Mouse (Mus musculus) stomach, embryonic 16.5 days (tissue): ENCODE data around the gene Olfr215. TPM values are rescaled to one million over a fixed set of nuclear protein-coding genes. Genes with fewer than 3 reads are reported as not detected.
"Not testable (repeated sequence)": the region's sequence is repeated elsewhere in the genome, so short reads cannot be mapped to it uniquely, and the experiment has no call there.

Experiments used
- ATAC-seq: fragments of 200-750 bp; cut with Nextera tagmentation; 2 replicates; pipeline ENCODE4 v1.8.0; 2017; ENCODE audit warnings: moderate number of reproducible peaks, moderate TSS enrichment; ENCODE audit not compliant: insufficient read depth, low FRiP score
- H3K27ac ChIP-seq: fragments of 300-500 bp; sonication (generic); 2 replicates; pipeline ENCODE4 v1.5.1; 2014; ENCODE audit warnings: low read length
- H3K27me3 ChIP-seq: fragments of 300-500 bp; sonication (generic); 2 replicates; pipeline ENCODE4 v1.6.1; 2014; ENCODE audit warnings: low read length, control low read depth, mixed read lengths; ENCODE audit not compliant: control insufficient read depth, insufficient read depth
- H3K36me3 ChIP-seq: fragments of 300-500 bp; sonication (generic); 2 replicates; pipeline ENCODE4 v1.6.1; 2014; ENCODE audit warnings: low read length; ENCODE audit not compliant: control insufficient read depth, insufficient read depth
- H3K4me1 ChIP-seq: fragments of 300-500 bp; sonication (generic); 2 replicates; pipeline ENCODE4 v1.6.1; 2014; ENCODE audit warnings: low read length, control low read depth, mixed read lengths; ENCODE audit not compliant: control insufficient read depth, insufficient read depth
- H3K4me2 ChIP-seq: fragments of 300-500 bp; sonication (generic); 2 replicates; pipeline ENCODE4 v1.6.1; 2014; ENCODE audit warnings: low read depth, low read length, mixed read lengths
- H3K4me3 ChIP-seq: fragments of 300-500 bp; sonication (generic); replicated peaks from 2 replicates; pipeline ENCODE4 v1.5.1; 2014; ENCODE audit warnings: mild to moderate bottlenecking, low read length
- H3K9ac ChIP-seq: fragments of 300-500 bp; sonication (generic); 2 replicates; pipeline ENCODE4 v1.6.1; 2014; ENCODE audit warnings: low read length
- H3K9me3 ChIP-seq: fragments of 300-500 bp; sonication (generic); replicated peaks from 2 replicates; pipeline ENCODE4 v1.6.1; 2016; ENCODE audit warnings: low read length, control low read depth; ENCODE audit not compliant: control insufficient read depth
- WGBS: fragments of 180-500 bp; shearing (Covaris S2); extraction: QIAGEN DNeasy Blood & Tissue Kit; methylation state at CpG from one replicate; pipeline ENCODE4 v1.1.7; 2014; 5-methylcytosine and 5-hydroxymethylcytosine counted together
- polyA plus RNA-seq: library from polyadenylated mRNA; unstranded; fragments of >200 nt; fragmentation: Nextera tagmentation; extraction: Ambion mirVana; gene quantifications from 2 replicates; pipeline ENCODE4 v1.2.1, GENCODE M21; 2015

The Olfr215 gene
- polyA plus RNA-seq = not detected in 2 replicates

- Histone ChIP-seq H3K9me3 (no peaks in the 10 kb centered on the region), H3K4me1 (no peaks in the 10 kb centered on the region), H3K27ac (no peak within 1 kb of the TSS), H3K36me3 (no peaks in the 10 kb centered on the region), H3K9ac (no peak within 1 kb of the TSS), H3K4me2 (no peak within 1 kb of the TSS), H3K4me3 (no peak within 1 kb of the TSS), H3K27me3 (no peaks in the 10 kb centered on the region)
- WGBS = 68% methylated on average over 4 of the region's 4 CpGs
- no peak for ATAC-seq
Measured at GRCm38 (mm10) chr6:116584095-116584494, at the start of gene Olfr215. Olfr215 (minus strand) TSS chr6:116584195.

- peaks cover 6% of the 10 kb centered on the region; the same call in 1 of the 2 replicates for H3K4me1 ChIP-seq
- H3K9me3 ChIP-seq = no peaks in the 10 kb centered on the region
- H3K27ac ChIP-seq = no peak overlapping the region
- no peaks in the 10 kb centered on the region for H3K36me3 ChIP-seq
- WGBS = 55% methylated on average over 1 of the region's 1 CpGs
- H3K27me3 ChIP-seq = no peaks in the 10 kb centered on the region
- H3K4me3 ChIP-seq = no peak overlapping the region
- H3K9ac ChIP-seq = no peak overlapping the region
- no peak overlapping the region for H3K4me2 ChIP-seq
- ATAC-seq = no peak
Measured at GRCm38 (mm10) chr6:116632129-116632528, 48.1 kb upstream of the Olfr215 start.

GRCm38 (mm10) chr6:116629766-116630165 is 45.8 kb upstream of the Olfr215 start:
- H3K4me3 ChIP-seq = no peak overlapping the region
- peaks cover 5% of the 10 kb centered on the region; the same call in 1 of the 2 replicates for H3K36me3 ChIP-seq
- peaks cover 6% of the 10 kb centered on the region; the same call in 1 of the 2 replicates for H3K4me1 ChIP-seq
- no peak overlapping the region for H3K27ac ChIP-seq
- H3K4me2 ChIP-seq = no peak overlapping the region
- WGBS = 83% methylated on average over 10 of the region's 10 CpGs
- no peaks in the 10 kb centered on the region for H3K9me3 ChIP-seq
- no peak for ATAC-seq
- no peak overlapping the region for H3K9ac ChIP-seq
- no peaks in the 10 kb centered on the region for H3K27me3 ChIP-seq

GRCm38 (mm10) chr6:116628539-116629171 is 44.7 kb upstream of the Olfr215 start, which contains the start of gene Zfp422:
Zfp422 (minus strand) TSS chr6:116628999.
- under 1% methylated on average over 56 of the region's 56 CpGs for WGBS
- H3K27me3 ChIP-seq = no peaks in the 10 kb centered on the region
- peak within 1 kb of the TSS; percentile 75 for H3K4me3 ChIP-seq
- H3K9me3 ChIP-seq = no peaks in the 10 kb centered on the region
- H3K4me2 ChIP-seq = peak within 1 kb of the TSS; percentile 56
- H3K9ac ChIP-seq = peak within 1 kb of the TSS; percentile 97
- ATAC-seq = peak; percentile 88
- H3K4me1 ChIP-seq = peaks cover 6% of the 10 kb centered on the region; the same call in 1 of the 2 replicates
- peak within 1 kb of the TSS; percentile 79 for H3K27ac ChIP-seq
- peaks cover 5% of the 10 kb centered on the region; the same call in 1 of the 2 replicates for H3K36me3 ChIP-seq

- Histone ChIP-seq H3K9me3 (no peaks in the 10 kb centered on the region), H3K36me3 (peaks cover 5% of the 10 kb centered on the region; the same call in 1 of the 2 replicates), H3K4me3 (peak overlapping the region; percentile 75), H3K4me1 (peaks cover 6% of the 10 kb centered on the region; the same call in 1 of the 2 replicates), H3K27ac (peak overlapping the region; percentile 79), H3K4me2 (peak overlapping the region; percentile 56), H3K9ac (peak overlapping the region; percentile 97), H3K27me3 (no peaks in the 10 kb centered on the region)
- WGBS = 10% methylated on average over 9 of the region's 9 CpGs
- no peak for ATAC-seq
Measured at GRCm38 (mm10) chr6:116628095-116628494, 44.1 kb upstream of the Olfr215 start.

- not testable (repeated sequence) for H3K36me3 ChIP-seq
- 95% methylated on average over 9 of the region's 9 CpGs for WGBS
Measured at GRCm38 (mm10) chr6:116626417-116626816, 42.4 kb upstream of the Olfr215 start.

GRCm38 (mm10) chr6:116621318-116622023 is 37.5 kb upstream of the Olfr215 start:
- no peak overlapping the region for H3K4me2 ChIP-seq
- ATAC-seq = no peak

More at GRCm38 (mm10) chr6:116626417-116626816, 42.4 kb upstream of the Olfr215 start:
- H3K9ac ChIP-seq, H3K27ac ChIP-seq, ATAC-seq, H3K4me1 ChIP-seq, H3K4me3 ChIP-seq, H3K27me3 ChIP-seq, H3K4me2 ChIP-seq, H3K9me3 ChIP-seq: not testable (repeated sequence)

GRCm38 (mm10) chr6:116618073-116618472 is 34.1 kb upstream of the Olfr215 start:
- H3K36me3 ChIP-seq = no peaks in the 10 kb centered on the region
- H3K4me1 ChIP-seq = no peaks in the 10 kb centered on the region
- no peak overlapping the region for H3K4me2 ChIP-seq
- H3K27me3 ChIP-seq = no peaks in the 10 kb centered on the region
- no peak overlapping the region for H3K27ac ChIP-seq
- H3K9me3 ChIP-seq = no peaks in the 10 kb centered on the region
- ATAC-seq = no peak
- H3K9ac ChIP-seq = no peak overlapping the region
- H3K4me3 ChIP-seq = no peak overlapping the region

More at GRCm38 (mm10) chr6:116621318-116622023, 37.5 kb upstream of the Olfr215 start:
- Histone ChIP-seq H3K4me1 (no peaks in the 10 kb centered on the region), H3K36me3 (0 out of 2 replicates have a peak, but pooled peaks cover under 1% of the 10 kb centered on the region), H3K27ac (no peak overlapping the region), H3K9me3 (no peaks in the 10 kb centered on the region), H3K4me3 (no peak overlapping the region), H3K27me3 (no peaks in the 10 kb centered on the region), H3K9ac (no peak overlapping the region)
- WGBS = 47% methylated on average over 8 of the region's 8 CpGs

- no peak for ATAC-seq
- H3K27me3 ChIP-seq = no peaks in the 10 kb centered on the region
- H3K9ac ChIP-seq = no peak overlapping the region
- H3K9me3 ChIP-seq = no peaks in the 10 kb centered on the region
- WGBS = 88% methylated on average over 2 of the region's 2 CpGs
- no peak overlapping the region for H3K4me3 ChIP-seq
- H3K4me1 ChIP-seq = no peaks in the 10 kb centered on the region
- H3K4me2 ChIP-seq = no peak overlapping the region
- H3K36me3 ChIP-seq = no peaks in the 10 kb centered on the region
- H3K27ac ChIP-seq = no peak overlapping the region
Measured at GRCm38 (mm10) chr6:116615719-116616118, 31.7 kb upstream of the Olfr215 start.
